Mouse (Mus musculus) liver, postnatal 0 days (tissue): ENCODE measurements around the gene Tmcc3. TPM values are rescaled to one million over a fixed set of nuclear protein-coding genes. Genes with fewer than 3 reads are reported as not detected.
A peak's percentile ranks its signal among the peaks of the same experiment; 100 is the strongest.

Experiments
- ATAC-seq: fragments of 200-750 bp; cut with Nextera tagmentation; 2 replicates; pipeline ENCODE4 v1.8.0; 2017; ENCODE audit warnings: mild to moderate bottlenecking, moderate library complexity
- DNase-seq: peaks from one replicate; pipeline ENCODE4 v3.0.0-alpha.2; 2016
- H3K27ac ChIP-seq: fragments of 300-500 bp; sonication (generic); 2 replicates; pipeline ENCODE4 v1.5.1; 2014; ENCODE audit warnings: antibody characterized with exemption, moderate library complexity, mild to moderate bottlenecking, low read depth
- H3K27me3 ChIP-seq: fragments of 300-500 bp; sonication (generic); 2 replicates; pipeline ENCODE4 v1.6.1; 2014; ENCODE audit warnings: low read length, control low read depth, mixed read lengths; ENCODE audit not compliant: insufficient read depth
- H3K36me3 ChIP-seq: fragments of 300-500 bp; sonication (generic); replicated peaks from 2 replicates; pipeline ENCODE4 v1.6.1; 2014; ENCODE audit warnings: mild to moderate bottlenecking, control low read depth, low read length, moderate library complexity, mixed read lengths; ENCODE audit not compliant: insufficient read depth
- H3K4me1 ChIP-seq: fragments of 300-500 bp; sonication (generic); 2 replicates; pipeline ENCODE4 v1.6.1; 2014; ENCODE audit warnings: antibody characterized with exemption, mild to moderate bottlenecking, control low read depth; ENCODE audit not compliant: insufficient read depth
- H3K4me2 ChIP-seq: fragments of 300-500 bp; sonication (generic); 2 replicates; pipeline ENCODE4 v1.6.1; 2014; ENCODE audit warnings: low read depth, mild to moderate bottlenecking, low read length, moderate library complexity, mixed read lengths
- H3K4me3 ChIP-seq: fragments of 300-500 bp; sonication (generic); 2 replicates; pipeline ENCODE4 v1.5.1; 2014; ENCODE audit warnings: low read depth, low read length
- H3K9ac ChIP-seq: fragments of 300-500 bp; sonication (generic); replicated peaks from 2 replicates; pipeline ENCODE4 v1.6.1; 2014; ENCODE audit warnings: mild to moderate bottlenecking, moderate library complexity
- H3K9me3 ChIP-seq: fragments of 300-500 bp; sonication (generic); 2 replicates; pipeline ENCODE4 v1.6.1; 2016; ENCODE audit warnings: mild to moderate bottlenecking, control low read depth, low read length, mixed read lengths
- CTCF ChIP-seq: sonication (generic); IDR thresholded peaks from 2 replicates; pipeline ENCODE4 v1.5.1; 2016; ENCODE audit warnings: antibody characterized with exemption, low read depth
- EP300 ChIP-seq: IDR thresholded peaks from 2 replicates; pipeline ENCODE4 v1.6.1; 2016; ENCODE audit warnings: antibody characterized with exemption, low read depth, mild to moderate bottlenecking
- WGBS: fragments of 180-500 bp; shearing (Covaris S2); extraction: QIAGEN DNeasy Blood & Tissue Kit; methylation state at CpG from one replicate; pipeline ENCODE4 v1.1.7; 2014; ENCODE audit not compliant: insufficient replicate concordance; 5-methylcytosine and 5-hydroxymethylcytosine counted together
- polyA plus RNA-seq: library from polyadenylated mRNA; unstranded; fragments of >200 nt; fragmentation: Nextera tagmentation; extraction: Ambion mirVana; gene quantifications from 2 replicates; pipeline ENCODE4 v1.2.1, GENCODE M21; 2015

Gene Tmcc3
- polyA plus RNA-seq, 1 experiment from 2014 or later: 6.6 TPM

DNA sequence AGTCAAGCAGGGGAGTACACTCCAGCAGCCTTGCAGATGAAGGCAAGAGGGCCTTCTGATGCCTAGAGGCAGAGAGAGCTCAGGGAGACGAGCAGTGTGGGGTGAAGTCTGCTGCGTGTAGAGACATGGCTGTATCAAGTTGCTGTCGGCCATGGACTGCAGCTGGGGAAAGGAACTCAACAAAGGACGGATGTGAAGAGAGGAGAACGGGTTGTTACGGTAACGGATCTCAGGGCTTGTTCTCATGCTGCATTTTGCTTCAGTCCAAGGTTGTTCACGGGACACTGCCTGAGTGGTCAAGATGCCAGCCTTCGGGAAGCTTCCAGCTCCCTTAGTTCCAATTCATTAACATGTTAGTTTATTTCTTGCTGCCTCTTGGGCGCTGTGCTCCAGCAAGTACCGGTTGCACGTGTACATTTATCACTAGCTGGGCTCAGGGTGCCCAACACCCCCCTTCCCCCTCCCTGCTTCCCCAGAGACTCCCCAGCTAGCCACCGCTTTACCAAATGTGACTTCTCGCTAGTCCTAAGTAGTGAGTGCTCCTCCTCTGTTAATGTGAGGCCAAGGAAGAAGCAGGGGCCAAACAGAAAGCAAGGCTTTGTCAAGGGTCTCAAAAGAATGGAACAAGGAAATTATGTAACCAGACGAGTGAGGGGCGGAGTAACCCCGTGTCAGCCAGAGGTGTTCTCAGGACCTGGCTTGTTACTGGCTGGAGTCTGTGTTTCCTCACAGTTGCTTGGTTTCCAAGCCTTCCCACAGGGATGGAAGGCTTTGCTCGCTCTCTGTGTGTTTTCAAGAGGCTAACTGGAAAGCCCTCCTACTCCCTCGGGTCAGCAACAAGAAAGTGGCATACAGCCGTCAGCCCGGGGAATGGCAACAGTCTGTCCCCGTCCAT, 104.4 kb downstream of the Tmcc3 start:
- WGBS: 41% methylated on average over 22 of the region's 22 CpGs
- Histone ChIP-seq H3K4me2 (peak overlapping the region; percentile 35; the same call in 1 of the 2 replicates), H3K36me3 (no peaks in the 10 kb centered on the region), H3K4me3 (no peak overlapping the region), H3K27ac (no peak overlapping the region), H3K9me3 (no peaks in the 10 kb centered on the region), H3K4me1 (no peaks in the 10 kb centered on the region), H3K9ac (no peak overlapping the region), H3K27me3 (no peaks in the 10 kb centered on the region)
- no peak for ATAC-seq
- no peak for TF ChIP-seq CTCF
- no peak for TF ChIP-seq EP300
- DNase-seq: no peak

- 28% methylated on average over 4 of the region's 4 CpGs for WGBS
- no peak for DNase-seq
Measured at GRCm38 (mm10) chr10:94417643-94418042, 105.9 kb downstream of the Tmcc3 start.

GRCm38 (mm10) chr10:94426000-94426920, 114.5 kb downstream of the Tmcc3 start:
- Histone ChIP-seq H3K4me2 (peak overlapping the region; percentile 35; the same call in 1 of the 2 replicates), H3K4me1 (no peaks in the 10 kb centered on the region), H3K36me3 (no peaks in the 10 kb centered on the region), H3K27me3 (no peaks in the 10 kb centered on the region), H3K27ac (no peak overlapping the region), H3K9me3 (no peaks in the 10 kb centered on the region), H3K9ac (no peak overlapping the region), H3K4me3 (no peak overlapping the region)
- DNase-seq (peak; percentile 67), ATAC-seq (peak; percentile 70)
- TF ChIP-seq EP300 (no peak), CTCF (no peak)
- 34% methylated on average over 12 of the region's 12 CpGs for WGBS

More at GRCm38 (mm10) chr10:94417643-94418042, 105.9 kb downstream of the Tmcc3 start:
- TF ChIP-seq EP300: no peak
- no peak for TF ChIP-seq CTCF
- H3K36me3 ChIP-seq: no peaks in the 10 kb centered on the region
- no peaks in the 10 kb centered on the region for H3K9me3 ChIP-seq
- no peak for ATAC-seq
- H3K27ac ChIP-seq: no peak overlapping the region
- no peak overlapping the region for H3K4me3 ChIP-seq
- H3K9ac ChIP-seq: no peak overlapping the region
- H3K4me2 ChIP-seq: no peak overlapping the region
- no peaks in the 10 kb centered on the region for H3K27me3 ChIP-seq
- no peaks in the 10 kb centered on the region for H3K4me1 ChIP-seq

- H3K4me3 ChIP-seq: no peak overlapping the region
- H3K27ac ChIP-seq: no peak overlapping the region
- no peaks in the 10 kb centered on the region for H3K9me3 ChIP-seq
- H3K9ac ChIP-seq: no peak overlapping the region
- TF ChIP-seq CTCF (no peak), EP300 (no peak)
- no peaks in the 10 kb centered on the region for H3K4me1 ChIP-seq
- no peak for ATAC-seq
- H3K27me3 ChIP-seq: no peaks in the 10 kb centered on the region
- H3K4me2 ChIP-seq: no peak overlapping the region
- no peak for DNase-seq
- H3K36me3 ChIP-seq: no peaks in the 10 kb centered on the region
- WGBS: 78% methylated on average over 15 of the region's 15 CpGs
Measured at GRCm38 (mm10) chr10:94426921-94427270, 115.1 kb downstream of the Tmcc3 start.

DNA sequence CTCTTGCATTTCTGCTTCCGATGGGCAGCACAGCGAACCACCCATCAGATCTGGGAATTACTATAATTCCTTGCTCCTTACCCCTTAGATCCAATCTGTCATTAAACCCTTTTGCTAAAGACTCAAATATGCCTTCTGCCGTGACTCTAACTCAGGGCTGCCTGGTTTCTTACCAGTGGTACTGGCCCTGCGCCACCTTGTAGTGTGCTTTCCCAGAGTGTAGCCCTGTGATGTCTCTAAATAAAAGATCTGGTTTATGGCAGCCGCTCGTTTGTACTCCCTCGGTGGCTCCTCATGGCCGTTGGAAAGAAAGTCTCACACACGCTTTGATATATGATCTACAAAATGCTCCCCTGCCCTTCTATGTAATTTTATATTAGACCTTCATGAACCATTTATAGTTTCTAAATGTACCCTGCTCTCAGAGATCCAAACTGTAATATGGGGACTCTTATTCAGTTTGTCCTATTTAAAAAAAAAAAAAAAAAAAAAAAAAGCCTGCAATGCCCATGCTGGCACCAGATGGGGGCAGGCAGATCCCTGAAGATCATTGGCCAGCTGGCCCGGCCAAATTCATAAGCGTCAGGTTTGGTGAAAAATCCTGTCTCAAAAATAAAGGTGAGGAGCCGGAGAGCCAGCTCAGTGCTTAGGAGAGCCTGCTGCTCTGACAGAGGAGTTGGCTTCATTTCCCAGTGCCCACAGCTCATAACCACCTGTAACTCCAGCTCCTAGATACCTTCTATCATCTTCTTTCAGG, 116.6 kb downstream of the Tmcc3 start:
- H3K9me3 ChIP-seq: no peaks in the 10 kb centered on the region
- H3K27ac ChIP-seq: no peak overlapping the region
- no peaks in the 10 kb centered on the region for H3K36me3 ChIP-seq
- DNase-seq: no peak
- no peak for ATAC-seq
- H3K4me2 ChIP-seq: no peak overlapping the region
- H3K4me3 ChIP-seq: no peak overlapping the region
- H3K27me3 ChIP-seq: no peaks in the 10 kb centered on the region
- no peak overlapping the region for H3K9ac ChIP-seq
- 76% methylated on average over 12 of the region's 12 CpGs for WGBS
- no peaks in the 10 kb centered on the region for H3K4me1 ChIP-seq
- TF ChIP-seq CTCF (peak; percentile 25; the same call in 1 of the 2 replicates), EP300 (no peak)
